Mouse (Mus musculus): ENCODE results near the gene Akap8l. TPM values are rescaled to one million over a fixed set of nuclear protein-coding genes. Genes with fewer than 3 reads are reported as not detected.

The Akap8l gene
- polyA plus RNA-seq (2012; ENCODE audit: insufficient read depth, insufficient read length, low replicate concordance, missing spikeins): not detected in 2 replicates

DNA sequence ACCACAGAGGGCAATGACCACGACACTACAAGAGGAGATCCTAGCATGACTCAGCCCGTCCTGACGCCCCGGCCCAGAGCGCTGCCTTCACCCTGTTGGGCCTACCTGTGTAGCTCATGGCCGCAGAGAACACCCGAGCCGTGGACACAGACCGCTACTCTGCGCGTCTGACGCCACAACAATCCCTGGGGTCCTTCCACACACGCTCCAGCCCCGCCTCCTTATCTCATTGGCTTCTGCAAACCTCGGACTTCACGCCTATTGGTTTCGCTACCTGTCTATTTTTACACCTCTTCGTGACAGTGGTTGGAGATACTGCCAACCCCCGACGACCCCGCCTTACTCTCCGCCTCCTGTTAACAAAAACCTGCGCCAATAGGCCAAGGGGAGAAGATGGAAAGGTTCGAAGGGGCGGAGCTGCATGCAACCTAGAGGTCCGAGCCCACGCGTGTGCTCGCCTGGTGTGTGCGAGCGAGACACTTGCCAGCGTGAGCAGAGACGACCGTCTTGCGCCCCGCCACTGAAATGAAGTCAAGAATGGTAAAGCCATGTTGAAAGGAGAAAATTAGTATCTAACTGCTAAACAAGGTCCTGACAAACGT lies at the start of gene Akap8l:
Gene Akap8l (minus strand): TSS at position 226 of the 602 bp plus-strand sequence.
- TF ChIP-seq POLR2A (IDR thresholded peaks at IDR 0.05; ENCODE audit: insufficient read depth, low read depth, low read length) (peak; percentile 96), CTCF (IDR thresholded peaks at IDR 0.05; ENCODE audit: insufficient read depth, low read depth, low read length) (no peak)
- under 1% methylated on average over 37 of the region's 37 CpGs for WGBS
- Histone ChIP-seq H3K27ac (ENCODE audit: insufficient read depth, low read depth, low read length) (peak within 1 kb of the TSS; percentile 93), H3K4me1 (ENCODE audit: control insufficient read depth, insufficient read depth, low read length) (peaks cover 7% of the 10 kb centered on the region; the same call in 1 of the 2 replicates), H3K4me3 (ENCODE audit: insufficient read depth, low read depth, low read length) (peak within 1 kb of the TSS; percentile 90)

DNA sequence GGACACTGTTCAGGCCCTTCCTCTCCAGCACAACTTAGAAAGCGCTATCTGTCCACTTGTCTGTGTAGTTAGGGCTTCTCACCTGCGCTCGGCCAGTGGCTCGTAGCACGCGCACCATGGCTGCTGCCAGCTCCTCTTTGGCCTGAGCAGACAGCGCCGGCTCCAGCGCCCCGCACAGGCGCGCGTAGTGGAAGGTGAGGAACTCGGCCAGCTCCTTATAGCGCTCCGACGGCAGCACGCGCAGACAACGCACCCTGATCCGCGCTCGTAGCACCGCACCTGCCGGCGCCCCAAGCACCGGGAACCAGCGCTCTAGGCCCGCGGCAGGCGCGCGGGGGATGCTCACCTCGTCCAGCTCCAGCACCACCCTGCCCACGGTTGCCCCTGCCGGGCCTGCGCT lies 45.9 kb upstream of the Akap8l start:
- H3K4me3 ChIP-seq (ENCODE audit: insufficient read depth, low read depth, low read length): no peak overlapping the region
- 8% methylated on average over 37 of the region's 37 CpGs for WGBS

DNA sequence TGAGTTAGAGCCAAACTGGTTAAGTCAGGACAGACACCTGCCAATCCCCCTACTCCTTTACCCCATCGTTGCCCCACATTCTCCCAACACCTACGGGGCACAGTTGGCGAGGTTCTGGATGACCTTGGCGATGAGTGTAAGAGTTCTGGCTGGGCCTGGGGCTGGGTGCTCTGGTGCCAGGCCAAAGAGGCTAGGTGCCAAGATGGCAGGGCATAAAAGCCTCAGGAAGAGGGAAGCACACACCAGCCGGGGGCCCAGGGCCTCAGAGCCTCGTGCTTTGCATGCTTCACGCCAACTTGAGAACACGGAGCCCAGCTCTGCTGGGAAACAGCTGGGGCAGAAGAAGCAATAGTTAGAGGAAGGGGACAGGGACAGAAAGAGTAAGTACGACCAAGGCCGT lies 43.5 kb upstream of the Akap8l start:
- 62% methylated on average over 10 of the region's 10 CpGs for WGBS
- peaks cover 5% of the 10 kb centered on the region; the same call in 1 of the 2 replicates for H3K4me1 ChIP-seq (ENCODE audit: control insufficient read depth, insufficient read depth, low read length)
- H3K27ac ChIP-seq (ENCODE audit: insufficient read depth, low read depth, low read length): no peak overlapping the region
- TF ChIP-seq CTCF (IDR thresholded peaks at IDR 0.05; ENCODE audit: insufficient read depth, low read depth, low read length) (no peak), POLR2A (IDR thresholded peaks at IDR 0.05; ENCODE audit: insufficient read depth, low read depth, low read length) (no peak)
- H3K4me3 ChIP-seq (ENCODE audit: insufficient read depth, low read depth, low read length): no peak overlapping the region

More for the DNA sequence above, 45.9 kb upstream of the Akap8l start:
- TF ChIP-seq CTCF (IDR thresholded peaks at IDR 0.05; ENCODE audit: insufficient read depth, low read depth, low read length) (no peak), POLR2A (IDR thresholded peaks at IDR 0.05; ENCODE audit: insufficient read depth, low read depth, low read length) (no peak)
- no peak overlapping the region for H3K27ac ChIP-seq (ENCODE audit: insufficient read depth, low read depth, low read length)
- peaks cover 5% of the 10 kb centered on the region; the same call in 1 of the 2 replicates for H3K4me1 ChIP-seq (ENCODE audit: control insufficient read depth, insufficient read depth, low read length)

DNA sequence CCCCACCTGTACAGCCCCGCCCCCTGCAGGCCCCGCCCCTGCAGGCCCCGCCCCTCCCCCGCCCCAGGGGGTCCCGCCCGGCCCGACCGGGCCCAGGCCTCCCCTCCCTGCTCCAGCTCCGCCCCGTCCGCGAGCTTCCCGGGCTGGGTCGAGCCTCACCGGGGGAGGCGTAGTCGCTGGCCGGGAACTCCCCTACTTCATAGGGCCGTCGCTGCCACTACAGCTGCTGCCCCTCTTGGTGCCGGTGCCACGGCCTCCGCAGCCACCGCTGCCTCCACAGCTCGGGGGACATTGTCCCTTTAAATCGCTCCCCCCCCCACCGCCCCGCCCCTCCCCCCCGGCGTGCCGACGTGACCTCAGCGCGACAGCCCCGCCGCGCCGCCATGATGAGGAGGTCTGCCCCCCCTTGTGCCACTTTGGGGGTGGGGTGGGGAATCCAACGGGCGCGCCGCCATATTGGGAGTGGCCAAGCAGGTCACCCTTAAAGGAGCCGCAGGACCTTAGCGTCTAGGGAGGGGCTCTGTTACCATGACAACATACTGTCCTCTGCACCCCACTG lies 38.8 kb upstream of the Akap8l start, which contains the start of gene Wiz:
Gene Wiz (minus strand): TSS at position 339 of the 559 bp plus-strand sequence.
- peak within 1 kb of the TSS; percentile 67; the same call in 1 of the 2 replicates for H3K27ac ChIP-seq (ENCODE audit: insufficient read depth, low read depth, low read length)
- WGBS: 2% methylated on average over 40 of the region's 44 CpGs
- H3K4me3 ChIP-seq (ENCODE audit: insufficient read depth, low read depth, low read length): peak within 1 kb of the TSS; percentile 94
- peaks cover 10% of the 10 kb centered on the region for H3K4me1 ChIP-seq (ENCODE audit: control insufficient read depth, insufficient read depth, low read length)
- TF ChIP-seq CTCF (IDR thresholded peaks at IDR 0.05; ENCODE audit: insufficient read depth, low read depth, low read length): no peak
- TF ChIP-seq POLR2A (IDR thresholded peaks at IDR 0.05; ENCODE audit: insufficient read depth, low read depth, low read length): 0 out of 2 replicates have a peak, but pooled peaks have one; percentile 36

DNA sequence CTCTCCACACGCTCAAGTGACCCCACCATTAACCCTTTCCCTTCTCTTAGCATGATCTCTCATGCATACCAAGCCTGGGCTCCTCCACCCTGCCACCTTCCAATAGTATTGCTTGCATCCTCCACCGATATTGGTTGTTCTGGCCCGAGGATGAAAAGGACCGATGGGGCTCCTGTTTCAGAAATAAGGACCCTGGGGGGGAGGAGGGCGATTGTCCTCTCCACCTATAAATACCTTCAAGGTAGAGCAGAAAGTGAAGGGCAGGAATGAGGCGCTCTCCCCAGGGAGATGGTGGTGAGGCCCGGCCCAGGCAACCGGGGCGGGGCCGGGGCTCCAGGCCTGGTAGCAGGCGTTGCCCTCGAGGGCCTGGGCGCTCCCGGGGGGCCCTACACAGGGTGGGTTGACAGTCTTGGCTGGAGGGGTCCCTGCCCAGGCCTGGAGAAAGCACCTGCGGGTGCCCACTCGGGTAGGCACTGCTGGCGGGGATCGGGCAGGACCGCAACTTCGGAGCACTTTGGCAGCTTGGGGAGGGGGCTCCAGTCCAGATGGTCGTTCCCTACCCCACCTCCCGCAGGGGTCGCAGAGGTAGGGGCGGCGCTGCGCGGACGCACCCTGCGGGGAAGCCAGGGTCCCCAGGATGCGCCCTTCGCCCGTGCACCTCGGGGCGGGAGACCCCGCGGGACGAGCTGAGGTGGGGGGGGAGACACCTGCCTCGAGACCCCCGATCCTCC lies 38.1 kb upstream of the Akap8l start:
- WGBS: 1% methylated on average over 36 of the region's 39 CpGs
- Histone ChIP-seq H3K4me1 (ENCODE audit: control insufficient read depth, insufficient read depth, low read length) (peaks cover 10% of the 10 kb centered on the region), H3K4me3 (ENCODE audit: insufficient read depth, low read depth, low read length) (peak overlapping the region; percentile 94), H3K27ac (ENCODE audit: insufficient read depth, low read depth, low read length) (no peak overlapping the region)
- TF ChIP-seq POLR2A (IDR thresholded peaks at IDR 0.05; ENCODE audit: insufficient read depth, low read depth, low read length) (no peak), CTCF (IDR thresholded peaks at IDR 0.05; ENCODE audit: insufficient read depth, low read depth, low read length) (no peak)

DNA sequence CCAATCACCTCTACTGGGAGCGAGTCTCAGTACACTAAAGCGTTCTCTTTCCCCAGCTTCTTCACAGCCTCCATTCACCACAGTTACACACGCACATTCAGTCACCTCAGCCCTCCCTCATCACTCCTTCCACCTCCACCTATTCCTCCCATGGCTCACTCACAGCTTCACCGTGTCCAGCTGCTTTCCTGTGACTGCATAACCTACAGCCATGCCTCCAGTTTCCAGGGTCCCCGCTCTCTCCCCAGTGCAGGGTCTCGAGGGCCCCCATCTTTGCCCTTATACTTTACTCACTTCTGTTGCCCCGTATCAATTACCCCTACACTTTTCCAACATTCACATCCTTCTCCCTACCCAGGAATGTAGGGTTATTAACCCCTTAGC lies 37.6 kb upstream of the Akap8l start:
- TF ChIP-seq POLR2A (IDR thresholded peaks at IDR 0.05; ENCODE audit: insufficient read depth, low read depth, low read length) (no peak), CTCF (IDR thresholded peaks at IDR 0.05; ENCODE audit: insufficient read depth, low read depth, low read length) (no peak)
- Histone ChIP-seq H3K27ac (ENCODE audit: insufficient read depth, low read depth, low read length) (no peak overlapping the region), H3K4me3 (ENCODE audit: insufficient read depth, low read depth, low read length) (peak overlapping the region; percentile 94), H3K4me1 (ENCODE audit: control insufficient read depth, insufficient read depth, low read length) (peaks cover 10% of the 10 kb centered on the region)
- 39% methylated on average over 7 of the region's 7 CpGs for WGBS

DNA sequence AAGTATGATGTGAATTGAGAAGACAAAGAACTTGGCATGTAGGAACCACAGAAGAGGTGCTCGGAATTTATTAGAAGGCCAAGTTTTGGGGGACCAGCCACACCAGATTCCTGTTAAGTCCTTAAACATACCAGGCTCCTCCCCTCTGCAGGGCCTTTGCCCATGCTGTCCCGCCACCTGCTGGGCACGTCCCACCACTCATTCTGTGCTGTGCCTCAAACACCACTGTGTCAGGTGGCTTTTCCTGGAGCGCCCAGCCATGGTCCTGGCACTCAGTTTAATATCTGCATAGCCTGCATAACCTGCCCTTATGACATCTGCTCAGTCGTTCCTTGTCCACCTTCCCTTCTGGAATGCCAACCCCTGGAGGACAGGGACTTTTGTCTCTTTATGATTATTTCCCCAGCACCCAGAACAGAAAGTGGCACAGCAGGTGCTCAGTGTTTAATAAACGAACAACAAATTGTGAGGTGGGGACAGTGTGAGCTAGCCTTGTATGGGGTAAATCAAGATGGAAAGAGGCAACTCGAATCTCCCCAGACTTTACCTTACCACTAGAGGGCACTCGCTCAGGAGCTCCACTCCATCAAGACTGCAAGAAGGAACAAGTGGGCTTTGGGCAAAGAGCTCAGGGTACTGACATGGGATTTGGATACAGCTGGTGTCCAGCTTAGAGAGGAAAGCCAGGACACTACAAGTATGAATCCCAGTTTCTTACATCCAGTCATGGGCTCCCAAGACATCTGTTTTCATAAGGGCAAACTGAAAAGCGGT lies 36.4 kb upstream of the Akap8l start:
- TF ChIP-seq POLR2A (IDR thresholded peaks at IDR 0.05; ENCODE audit: insufficient read depth, low read depth, low read length) (no peak), CTCF (IDR thresholded peaks at IDR 0.05; ENCODE audit: insufficient read depth, low read depth, low read length) (no peak)
- no peak overlapping the region for H3K4me3 ChIP-seq (ENCODE audit: insufficient read depth, low read depth, low read length)
- 74% methylated on average over 9 of the region's 9 CpGs for WGBS
- H3K4me1 ChIP-seq (ENCODE audit: control insufficient read depth, insufficient read depth, low read length): peaks cover 14% of the 10 kb centered on the region
- no peak overlapping the region for H3K27ac ChIP-seq (ENCODE audit: insufficient read depth, low read depth, low read length)

DNA sequence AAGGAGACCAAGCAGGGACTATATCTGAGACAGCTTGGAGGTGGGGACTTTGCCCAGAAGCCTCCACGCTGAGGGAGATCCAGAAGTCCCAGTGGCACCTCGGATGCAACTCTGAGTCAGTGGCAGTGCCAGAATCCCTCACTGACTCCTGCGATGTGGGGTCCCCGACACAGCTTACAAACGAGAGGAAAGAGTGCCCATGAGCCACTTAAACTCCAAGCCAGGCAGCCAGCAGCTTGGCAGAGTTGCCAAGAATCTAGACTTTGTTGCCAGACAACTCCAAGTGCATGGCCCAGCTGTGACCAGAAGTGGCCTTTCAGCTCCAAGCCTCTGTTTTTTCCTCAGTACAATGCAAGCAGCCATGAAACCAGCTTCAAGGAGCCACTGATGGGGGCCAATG lies 33.3 kb upstream of the Akap8l start:
- Histone ChIP-seq H3K27ac (ENCODE audit: insufficient read depth, low read depth, low read length) (no peak overlapping the region), H3K4me1 (ENCODE audit: control insufficient read depth, insufficient read depth, low read length) (peaks cover 14% of the 10 kb centered on the region), H3K4me3 (ENCODE audit: insufficient read depth, low read depth, low read length) (no peak overlapping the region)
- 38% methylated on average over 5 of the region's 5 CpGs for WGBS
- no peak for TF ChIP-seq POLR2A (IDR thresholded peaks at IDR 0.05; ENCODE audit: insufficient read depth, low read depth, low read length)
- TF ChIP-seq CTCF (IDR thresholded peaks at IDR 0.05; ENCODE audit: insufficient read depth, low read depth, low read length): no peak

All from olfactory bulb, adult 2 months (tissue).